Mouse (Mus musculus): ENCODE data around the gene Srebf2.
A peak's percentile ranks its signal among the peaks of the same experiment; 100 is the strongest.

The Srebf2 gene

DNA sequence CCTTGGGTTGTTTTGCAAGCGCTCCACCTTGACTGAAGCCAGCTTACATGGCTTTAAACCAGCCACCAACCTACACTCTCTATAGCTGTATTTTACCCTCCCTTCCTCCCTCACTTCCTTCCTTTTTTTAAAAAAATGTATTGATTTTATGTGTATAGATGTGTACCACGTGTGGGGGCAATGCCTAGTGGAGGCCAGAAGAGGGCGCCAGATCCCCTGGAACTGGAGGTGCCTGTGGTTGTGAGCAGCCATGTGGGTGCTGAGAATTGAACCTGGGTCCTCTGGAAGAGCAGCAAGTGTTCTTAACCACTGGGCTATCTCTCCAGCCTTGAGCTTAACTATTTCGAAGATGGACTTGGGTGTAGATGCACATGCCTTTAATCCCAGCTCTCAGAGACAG, 35.3 kb downstream of the Srebf2 start:
- no peak for ATAC-seq (ENCODE audit: low TSS enrichment)

DNA sequence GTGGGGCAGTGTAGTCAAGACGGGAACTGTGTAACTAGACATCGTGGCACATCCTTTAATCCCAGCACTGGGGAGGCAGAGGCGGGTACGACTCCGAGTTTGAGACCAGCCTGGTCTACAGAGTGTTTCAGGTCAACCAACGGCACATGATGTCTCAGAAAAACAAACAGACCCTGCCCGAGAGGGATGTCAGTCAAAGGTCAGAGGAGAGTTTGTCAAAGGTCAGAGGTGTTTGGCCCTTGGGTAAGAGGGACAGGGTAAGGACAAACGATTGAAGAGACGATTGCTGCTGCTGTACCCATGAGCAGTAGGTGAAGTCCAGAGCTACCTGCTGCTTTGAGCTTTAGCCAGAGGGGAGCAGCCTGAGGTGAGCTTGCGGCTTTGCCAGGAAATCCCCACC, 36.6 kb downstream of the Srebf2 start:
- ATAC-seq (ENCODE audit: low TSS enrichment) = no peak

DNA sequence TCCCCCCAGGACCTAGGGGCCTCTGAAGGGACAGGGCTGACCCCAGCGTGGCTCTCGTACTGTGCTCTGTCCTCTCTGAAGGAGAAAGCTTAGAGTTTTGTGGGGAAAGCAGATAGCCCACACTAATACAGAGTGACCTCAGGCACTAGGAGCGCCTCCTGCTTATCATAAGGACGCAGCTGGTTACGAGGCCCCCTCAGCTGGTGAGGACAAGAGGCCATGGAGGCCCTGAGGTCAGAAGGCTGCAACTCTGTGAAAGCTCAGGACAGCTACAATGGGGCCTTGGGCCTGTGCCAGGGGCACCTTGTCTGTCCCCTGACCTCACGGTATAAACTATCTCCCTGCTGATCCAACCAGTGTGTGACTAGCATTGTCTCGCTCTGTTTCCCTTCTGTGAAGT, 37.2 kb downstream of the Srebf2 start:
- ATAC-seq (ENCODE audit: low TSS enrichment) = no peak

DNA sequence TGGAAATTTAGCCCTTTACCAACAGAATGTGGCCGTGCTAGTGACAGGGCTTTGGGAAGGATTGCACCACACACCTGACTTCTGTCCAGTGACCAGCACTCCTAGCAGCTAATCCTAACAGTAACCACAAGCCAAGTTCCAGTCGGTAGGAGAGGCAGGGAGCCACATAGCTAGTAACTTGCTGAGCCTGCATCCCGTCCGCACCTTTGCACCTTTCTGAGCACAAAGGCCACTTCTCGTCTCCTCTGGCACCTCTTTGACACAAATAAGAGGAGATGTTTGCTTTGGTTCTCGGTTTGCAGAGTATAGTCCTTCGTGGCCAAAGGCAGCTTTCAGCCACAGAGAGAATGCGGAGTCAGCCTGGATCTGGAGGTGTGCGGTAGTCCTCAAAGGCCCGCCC, 37.7 kb downstream of the Srebf2 start:
- no peak for ATAC-seq (ENCODE audit: low TSS enrichment)

DNA sequence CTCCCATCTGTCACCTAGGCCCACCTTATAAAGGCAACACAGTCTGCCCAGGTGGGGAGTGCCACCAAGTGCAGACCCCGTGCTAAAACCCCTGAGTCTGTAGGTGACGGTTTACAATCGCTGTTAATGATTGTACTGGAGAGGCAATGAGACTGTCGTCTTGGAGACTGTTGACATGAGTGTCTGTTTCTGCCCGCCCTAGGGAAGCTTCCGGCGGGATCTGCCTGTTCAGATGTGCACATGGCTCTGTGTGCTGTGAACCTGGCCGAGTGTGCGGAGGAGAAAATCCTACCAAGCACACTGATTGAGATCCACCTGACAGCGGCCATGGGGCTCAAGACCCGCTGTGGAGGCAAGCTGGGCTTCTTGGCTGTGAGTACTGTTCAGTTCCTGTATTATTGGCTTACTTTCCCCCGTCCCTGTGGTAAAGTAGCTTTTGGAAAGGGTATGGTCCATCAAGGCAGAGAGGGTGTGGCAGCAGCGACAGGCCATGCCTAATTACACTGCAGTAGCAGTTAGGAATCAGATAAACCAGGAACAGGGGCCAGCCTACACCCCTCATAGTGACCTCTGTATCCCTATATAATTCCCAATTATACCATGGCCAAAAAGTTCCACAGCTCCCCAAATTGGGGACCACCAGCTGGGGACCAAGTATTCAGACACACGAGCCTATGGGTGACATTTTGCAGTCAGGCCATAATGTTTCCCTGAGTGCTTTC, 38.2 kb downstream of the Srebf2 start:
- ATAC-seq (ENCODE audit: low TSS enrichment) = no peak

DNA sequence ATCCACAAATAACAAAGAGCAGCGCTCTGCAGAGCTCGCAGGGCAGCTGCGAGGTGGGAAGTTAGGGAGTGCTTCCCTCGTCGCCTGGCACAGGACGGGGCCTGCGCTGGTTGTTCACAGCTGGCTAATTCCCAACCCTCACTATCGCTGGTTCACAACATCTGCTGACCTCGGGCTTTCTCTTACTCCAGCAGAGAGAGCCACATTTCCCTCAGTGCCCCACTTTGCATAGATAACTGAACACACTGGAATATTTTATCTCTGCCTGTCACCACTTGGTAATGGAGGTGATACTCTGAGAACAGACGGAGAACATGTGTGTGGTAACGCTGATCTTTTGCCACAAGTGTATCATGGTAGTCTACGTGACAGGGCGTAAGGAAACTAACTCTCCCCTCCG, 39.1 kb downstream of the Srebf2 start:
- no peak for ATAC-seq (ENCODE audit: low TSS enrichment)

DNA sequence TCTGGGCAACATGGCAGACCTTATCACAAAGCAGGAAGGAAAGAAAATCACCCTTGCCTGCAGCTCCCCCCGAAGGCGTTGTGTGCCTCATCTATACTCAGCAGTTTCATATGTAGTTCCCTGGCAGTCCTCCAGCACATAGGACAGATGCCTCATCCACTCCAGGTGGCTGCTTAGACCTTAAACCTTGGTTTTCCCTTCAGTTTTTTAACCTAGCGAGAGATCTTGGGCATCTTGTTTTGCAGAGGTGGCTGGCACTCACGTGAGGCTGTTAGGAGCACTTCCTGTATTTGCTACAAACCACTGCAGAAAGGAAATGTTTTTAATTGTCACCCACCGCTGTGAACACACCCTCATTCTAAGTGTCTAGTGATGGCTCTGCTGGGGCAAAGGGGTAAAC, 40.0 kb downstream of the Srebf2 start:
- no peak for ATAC-seq (ENCODE audit: low TSS enrichment)

DNA sequence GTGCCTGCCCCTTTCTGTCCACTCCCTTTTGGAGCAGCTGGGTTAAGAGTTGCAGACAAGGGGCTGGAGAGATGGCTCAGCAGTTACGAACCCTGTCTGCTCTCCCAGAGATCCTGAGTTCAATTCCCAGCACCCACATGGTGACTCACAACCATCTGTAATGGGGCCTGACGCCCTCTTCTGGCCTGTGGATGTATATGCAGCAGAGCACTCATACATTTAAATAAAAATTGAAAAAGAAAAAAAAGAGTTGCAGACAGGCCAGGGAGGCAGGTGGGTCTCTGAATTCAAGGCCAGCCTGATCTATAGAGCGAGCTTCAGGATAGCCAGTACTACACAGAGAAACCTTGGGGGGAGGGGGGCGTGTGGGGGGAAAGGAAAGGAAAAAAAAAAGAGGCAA, 40.4 kb downstream of the Srebf2 start:
- ATAC-seq (ENCODE audit: low TSS enrichment) = no peak

DNA sequence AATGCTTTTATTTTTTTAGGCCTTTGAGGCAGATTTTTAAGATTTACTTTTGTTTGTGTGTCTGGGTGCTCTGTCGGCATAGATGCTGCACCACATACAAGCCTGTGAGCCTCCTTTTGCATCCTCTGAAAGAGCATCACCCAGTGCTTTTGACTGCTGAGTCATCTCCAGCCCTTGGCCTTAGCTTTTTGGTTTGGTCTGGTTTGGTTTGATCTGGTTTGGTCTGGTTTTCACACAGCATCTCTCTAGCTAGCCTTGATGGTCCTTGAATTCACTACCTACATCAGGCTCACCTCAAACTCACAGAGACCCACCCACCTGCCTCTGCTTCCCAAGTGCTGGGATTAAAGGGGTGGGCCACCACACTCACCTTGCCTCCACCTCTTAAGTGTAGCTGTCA, 40.9 kb downstream of the Srebf2 start:
- no peak for ATAC-seq (ENCODE audit: low TSS enrichment)

DNA sequence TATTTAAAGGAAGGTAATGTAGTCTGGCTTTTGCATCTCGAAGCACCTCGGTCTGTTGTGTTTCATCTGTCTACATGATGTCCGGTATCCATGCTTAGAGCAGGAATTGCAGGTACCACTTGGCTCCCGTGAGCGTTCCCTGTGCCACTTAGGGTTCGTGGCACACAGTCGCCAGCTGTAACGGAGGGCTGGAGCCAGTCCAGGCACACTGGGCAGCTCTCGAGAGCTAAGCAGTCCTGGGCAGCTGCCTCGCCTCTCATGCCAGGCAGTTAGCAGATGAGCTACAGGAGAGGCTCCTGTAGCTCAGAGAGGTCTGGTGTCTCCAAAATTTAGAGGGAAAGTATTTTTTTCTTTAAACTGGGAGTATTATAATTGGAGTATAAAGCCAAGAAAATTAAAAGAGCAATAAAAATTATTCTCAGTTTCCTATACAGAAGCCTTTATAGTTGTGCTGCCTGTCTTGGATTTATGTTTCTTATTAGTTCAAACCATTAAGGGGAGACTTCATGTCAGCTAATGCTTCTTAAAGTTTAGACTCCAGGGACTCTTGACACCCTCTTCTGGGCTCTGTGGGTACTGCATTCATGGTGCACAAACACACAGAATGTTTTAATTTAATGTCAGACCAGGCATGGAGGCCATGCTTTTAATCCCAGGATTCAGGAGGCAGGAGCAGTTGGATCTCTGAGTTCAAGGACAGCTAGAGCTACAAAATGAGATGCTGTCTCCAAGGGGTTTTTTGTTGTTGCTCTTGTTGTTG, 41.7 kb downstream of the Srebf2 start:
- ATAC-seq (ENCODE audit: low TSS enrichment) = no peak

DNA sequence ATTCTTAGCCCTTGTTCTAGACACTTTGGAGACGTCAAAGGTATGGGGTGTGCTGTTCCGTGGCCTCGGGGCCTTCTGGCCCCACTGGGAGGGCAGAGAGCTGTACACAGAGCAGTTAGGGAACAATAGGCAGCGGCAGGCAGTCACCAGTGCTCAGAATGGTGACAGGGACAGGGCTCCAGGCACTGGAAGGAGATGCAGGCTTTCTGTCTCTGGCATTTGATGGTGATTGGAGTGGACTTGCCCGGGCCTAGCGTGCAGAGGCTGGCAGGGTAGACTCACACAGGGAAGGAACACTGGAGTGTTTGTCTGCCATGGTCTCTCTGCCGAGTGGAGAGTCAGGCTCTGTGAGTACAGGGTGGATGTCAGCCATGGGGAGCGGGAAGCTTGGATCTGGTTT, 45.6 kb downstream of the Srebf2 start:
- peak; percentile 38; the same call in 1 of the 2 replicates for ATAC-seq (ENCODE audit: low TSS enrichment)

DNA sequence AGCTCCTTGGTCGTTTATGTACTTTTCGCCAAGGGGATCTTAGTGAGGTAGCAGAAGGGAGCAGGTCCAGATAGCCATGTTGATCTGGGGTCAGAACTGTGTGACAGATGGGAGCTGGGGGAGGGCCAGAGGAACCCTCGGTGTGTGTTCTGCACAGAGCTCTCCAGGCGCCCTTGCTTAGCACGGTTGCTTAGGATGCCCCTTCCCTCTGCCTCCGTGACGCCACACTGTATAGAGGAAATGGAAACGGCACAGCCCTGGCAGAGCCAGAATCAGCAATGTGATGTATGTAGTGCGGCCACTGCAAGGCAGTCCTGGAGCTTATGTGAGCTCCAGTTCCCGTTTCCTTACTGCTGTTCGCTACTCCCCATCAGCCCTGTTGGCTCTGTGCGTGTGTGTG, 49.3 kb downstream of the Srebf2 start:
- ATAC-seq (ENCODE audit: low TSS enrichment) = no peak

DNA sequence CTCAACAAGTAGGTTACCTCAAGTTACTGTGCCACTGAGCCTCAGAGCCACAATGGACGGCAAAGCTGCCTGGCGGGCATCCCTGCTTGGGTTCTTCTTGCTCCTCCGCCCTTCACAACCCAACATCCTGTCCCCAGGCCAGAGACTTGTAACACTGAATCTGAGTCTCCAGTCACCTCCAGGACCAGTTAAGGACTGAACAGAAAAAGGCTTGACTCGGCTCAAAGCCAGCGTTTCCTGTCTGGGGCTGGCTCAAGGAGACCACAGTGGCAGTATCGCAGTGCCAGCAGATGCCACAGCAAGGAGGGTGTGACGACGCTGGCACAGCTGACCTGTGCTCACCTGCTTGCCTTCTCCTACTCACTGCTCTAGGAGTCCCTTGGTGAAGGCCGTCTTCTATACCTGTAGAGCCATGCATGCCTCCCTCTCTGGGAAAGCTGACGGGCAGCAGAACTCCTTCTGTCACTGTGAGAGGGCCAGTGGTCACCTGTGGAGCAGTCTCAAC, 50.3 kb downstream of the Srebf2 start:
- no peak for ATAC-seq (ENCODE audit: low TSS enrichment)

DNA sequence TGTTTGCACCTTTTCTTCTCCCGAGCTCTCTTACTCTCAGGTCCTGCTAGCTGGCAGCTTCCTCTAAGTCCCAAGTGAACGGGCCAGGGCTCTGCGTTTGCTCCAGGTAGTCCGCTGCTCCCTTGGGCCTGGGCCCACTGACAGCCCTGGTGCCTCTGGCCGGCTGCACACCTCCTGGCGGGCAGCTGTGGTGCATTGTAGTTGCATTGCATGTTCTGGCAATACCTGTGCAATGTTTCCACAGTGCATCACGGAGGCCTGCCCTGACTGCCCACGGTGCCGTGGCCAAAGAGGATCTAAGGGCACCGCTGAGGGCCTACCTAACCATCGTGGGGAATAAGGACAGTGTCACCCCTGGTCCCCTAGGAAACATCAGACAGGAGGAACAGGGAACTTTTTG, 51.0 kb downstream of the Srebf2 start:
- ATAC-seq (ENCODE audit: low TSS enrichment) = no peak

DNA sequence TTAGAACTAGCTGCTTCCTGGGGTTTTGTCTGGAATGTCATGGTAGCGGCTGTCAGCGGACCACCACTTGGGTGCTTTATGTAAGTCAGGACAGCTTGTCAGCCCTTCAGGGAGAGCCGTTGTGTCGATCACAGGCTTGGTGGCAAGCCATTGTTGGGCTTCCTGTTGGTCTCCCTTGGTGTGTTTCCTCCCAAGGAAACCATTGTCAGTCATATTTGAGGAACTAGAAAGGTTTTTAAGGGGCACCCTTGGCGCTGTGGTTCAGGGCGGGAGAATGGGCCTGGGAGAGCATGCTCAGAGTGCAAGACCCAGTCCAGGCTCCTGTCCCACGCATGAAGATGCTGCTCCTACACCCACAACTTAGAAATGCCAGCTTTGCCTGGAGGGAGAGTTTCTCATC, 51.4 kb downstream of the Srebf2 start:
- no peak for ATAC-seq (ENCODE audit: low TSS enrichment)

DNA sequence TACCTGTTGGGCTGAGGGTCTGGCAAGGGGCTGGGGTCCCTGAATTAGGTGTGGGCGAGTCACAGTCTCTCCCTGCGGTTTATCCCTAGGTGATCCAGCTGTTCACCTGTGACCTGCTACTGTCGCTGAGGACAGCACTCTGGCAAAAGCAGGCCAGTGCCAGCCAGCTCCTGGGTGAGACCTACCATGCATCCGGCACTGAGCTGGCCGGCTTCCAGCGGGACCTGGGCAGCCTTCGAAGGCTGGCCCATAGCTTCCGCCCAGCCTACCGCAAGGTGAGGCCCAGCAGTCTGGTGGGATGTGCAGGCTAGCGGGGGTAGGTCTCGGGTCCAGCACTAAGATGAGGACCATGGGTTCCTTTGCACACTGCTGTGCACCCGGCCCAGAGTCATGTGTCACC, 52.6 kb downstream of the Srebf2 start:
- ATAC-seq (ENCODE audit: low TSS enrichment) = no peak

DNA sequence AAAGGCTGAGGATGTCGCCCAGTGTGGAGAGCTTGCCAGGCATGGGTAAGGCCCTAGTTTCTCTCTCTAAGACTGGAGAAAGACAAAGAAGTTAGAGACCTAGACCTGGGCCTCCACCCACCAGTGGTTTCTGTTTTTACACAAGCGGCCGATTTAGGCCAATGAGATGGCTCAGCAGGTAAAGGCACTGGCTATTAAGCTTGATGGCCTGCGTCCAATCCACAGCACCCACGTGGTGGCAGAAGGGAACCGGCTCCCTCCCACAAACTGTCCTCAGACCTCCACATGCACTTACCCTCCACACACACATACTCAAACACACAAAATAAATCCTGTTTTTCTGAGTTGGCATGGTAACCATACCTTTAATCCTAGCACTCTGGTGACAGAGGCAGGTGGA, 55.1 kb downstream of the Srebf2 start:
- no peak for ATAC-seq (ENCODE audit: low TSS enrichment)

DNA sequence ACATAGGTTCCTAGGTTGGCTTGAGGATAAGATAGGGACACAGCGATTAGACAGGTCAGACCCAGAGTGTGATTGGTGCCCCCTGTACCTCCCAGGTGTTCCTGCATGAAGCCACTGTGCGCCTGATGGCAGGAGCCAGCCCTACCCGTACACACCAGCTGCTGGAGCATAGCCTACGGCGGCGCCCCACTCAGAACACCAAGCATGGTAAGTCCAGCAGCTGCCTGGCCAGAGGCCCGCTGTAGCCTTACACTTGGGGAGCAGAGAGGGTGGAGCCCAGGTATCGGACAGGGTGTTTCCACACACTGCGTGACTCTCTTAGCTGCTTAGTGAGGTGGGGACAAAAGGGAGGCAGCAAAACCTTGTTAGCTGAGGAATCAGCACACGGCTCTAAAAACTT, 56.1 kb downstream of the Srebf2 start:
- no peak for ATAC-seq (ENCODE audit: low TSS enrichment)

DNA sequence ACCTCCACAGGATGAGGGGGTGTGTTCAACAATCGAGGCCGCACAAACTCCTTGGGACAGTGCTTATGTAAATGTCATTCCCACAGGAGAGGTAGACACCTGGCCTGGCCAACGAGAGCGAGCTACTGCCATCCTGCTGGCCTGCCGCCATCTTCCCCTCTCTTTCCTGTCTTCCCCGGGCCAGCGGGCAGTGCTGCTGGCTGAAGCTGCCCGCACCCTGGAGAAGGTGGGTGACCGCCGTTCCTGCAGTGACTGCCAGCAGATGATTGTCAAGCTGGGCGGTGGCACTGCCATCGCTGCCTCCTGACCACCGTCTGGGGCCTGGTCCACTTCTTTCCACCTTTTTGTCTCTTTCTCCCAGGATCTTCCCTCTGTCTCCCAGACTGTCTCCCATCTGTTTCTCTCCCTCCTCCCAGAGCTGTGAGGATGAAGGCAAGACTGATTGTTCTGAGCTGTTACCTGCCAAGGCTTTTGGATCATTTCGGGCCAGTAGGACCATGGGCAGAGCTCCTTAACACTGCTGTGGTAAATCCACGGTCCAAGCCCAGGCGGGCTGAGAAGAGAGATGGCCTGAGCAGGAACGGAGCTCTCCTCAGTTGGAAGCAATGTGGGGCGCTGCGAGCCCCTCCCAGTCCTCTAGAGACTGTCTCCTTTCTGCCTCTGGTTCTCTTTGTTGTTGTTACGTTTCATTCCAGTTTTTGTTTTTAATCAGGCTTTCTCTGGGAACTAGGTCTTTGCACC, 56.8 kb downstream of the Srebf2 start:
- no peak for ATAC-seq (ENCODE audit: low TSS enrichment)

DNA sequence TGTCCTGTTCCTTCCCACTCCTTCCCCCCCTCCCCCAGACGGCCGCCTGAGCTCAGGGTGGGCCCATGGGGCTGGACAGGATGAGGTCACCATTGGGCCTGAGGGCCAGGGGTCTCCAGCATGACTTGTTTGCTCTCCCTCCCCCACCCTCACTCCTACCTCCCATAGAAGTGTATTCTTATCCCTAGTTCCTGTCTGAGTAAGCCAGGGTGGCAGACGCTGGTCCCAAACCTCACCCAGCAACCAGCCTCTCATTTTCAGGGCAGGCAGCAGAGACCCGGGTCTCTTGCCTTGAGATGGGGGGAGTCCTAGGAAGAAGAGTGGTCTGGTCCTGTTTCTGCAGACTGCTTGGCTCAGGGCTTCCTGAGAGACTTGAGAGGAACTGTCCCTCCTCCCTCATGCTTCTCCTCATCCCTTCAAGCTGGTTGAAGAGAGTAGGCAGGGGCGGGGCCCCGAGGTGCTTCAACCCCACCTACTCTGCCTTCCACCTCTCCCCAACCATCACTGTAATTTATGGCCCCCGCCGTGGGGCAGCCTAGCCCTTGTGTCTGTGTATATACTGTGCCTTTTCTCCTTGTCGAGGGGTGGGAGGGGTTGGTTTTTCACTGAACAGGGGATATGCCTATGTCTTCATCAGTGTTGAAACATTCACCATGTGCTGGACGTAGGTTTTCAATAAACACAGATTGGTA, 57.8 kb downstream of the Srebf2 start:
- ATAC-seq (ENCODE audit: low TSS enrichment) = no peak

DNA sequence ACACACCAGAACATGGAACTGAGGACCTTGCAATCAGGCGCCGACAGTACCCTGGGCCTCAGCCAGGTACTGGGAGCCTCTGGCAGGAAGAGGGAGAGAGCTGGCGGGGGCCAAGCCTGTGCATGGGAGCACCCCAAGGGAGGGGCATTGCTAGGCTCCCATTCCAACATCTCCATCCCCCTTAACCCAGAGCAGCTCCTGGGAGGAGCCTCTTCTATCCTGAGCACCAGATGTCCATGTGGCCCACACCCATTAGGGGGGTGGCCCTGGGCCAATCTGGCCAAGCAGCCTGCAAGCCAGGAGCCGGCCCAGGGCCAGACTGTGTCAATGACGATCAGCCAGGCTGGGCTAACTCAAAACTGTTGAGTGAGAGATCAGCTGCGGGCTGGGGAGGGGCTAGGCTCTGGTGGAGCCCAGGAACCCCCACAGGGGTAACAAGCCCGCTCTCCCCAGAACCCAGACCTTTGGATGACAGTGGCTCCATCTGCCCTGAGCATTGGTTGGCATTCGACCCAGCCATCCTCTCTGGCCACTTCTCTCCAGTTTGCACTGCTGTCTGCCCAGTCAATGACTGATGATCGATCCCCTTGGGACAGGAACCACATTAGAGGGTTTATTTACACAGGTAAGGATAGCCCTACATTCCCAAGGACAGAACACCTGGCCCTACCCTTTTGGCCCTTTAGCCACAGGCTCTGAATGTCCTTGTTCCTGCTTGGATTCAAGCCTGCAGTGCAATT, 59.6 kb downstream of the Srebf2 start:
- ATAC-seq (ENCODE audit: low TSS enrichment) = peak; percentile 42

DNA sequence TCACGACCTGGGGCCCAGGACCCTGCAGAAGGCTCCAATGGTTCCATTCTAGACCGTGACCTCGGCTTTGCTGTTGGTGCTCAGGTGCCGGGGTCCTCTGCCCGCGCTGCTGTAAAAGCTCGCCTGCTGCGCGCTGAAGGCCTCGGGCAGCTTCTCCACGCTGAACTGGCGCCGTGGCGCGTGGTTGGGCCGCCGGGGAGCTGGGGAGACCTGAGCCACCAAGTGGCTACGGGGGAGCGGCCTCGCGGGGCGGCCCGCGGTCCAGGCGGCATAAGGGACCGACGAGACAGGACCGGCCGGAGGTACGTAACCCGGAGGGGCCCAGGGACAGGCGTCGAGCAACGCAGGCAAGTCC, 60.1 kb downstream of the Srebf2 start:
- no peak for ATAC-seq (ENCODE audit: low TSS enrichment)

Data from frontal cortex, adult (tissue).